12 mouse cellular contexts compared by ENCODE assay signal in genomic region chr5:65457846-65458245, GRCm38 (mm10). TPM values are rescaled to one million over a fixed set of nuclear protein-coding genes. Genes with fewer than 3 reads are reported as not detected.
DNase-seq lines count a peak whose midpoint lies in the region; ATAC-seq and TF ChIP-seq lines count a peak whose summit lies in the region.
"Had no signal": no experiment of that assay in that cellular context is flagged by ENCODE, and none has a peak within 500 bp of the region (broad histone marks: within the 10 kb centered on the region; RNA-seq: fewer than 3 reads in every experiment).

No protein-coding gene starts in this region.

- no peak overlapping the region for H3K9ac ChIP-seq in heart, embryonic 11.5 days (ENCODE audit: low read depth, low read length)
- no peak overlapping the region for H3K9ac ChIP-seq in limb, embryonic 13.5 days
- no peak overlapping the region for H3K9ac ChIP-seq in midbrain, embryonic 14.5 days (replicated peaks; ENCODE audit: low read length)
- H3K9ac ChIP-seq: hindbrain, embryonic 12.5 days had no signal

- no peak overlapping the region for H3K4me2 ChIP-seq in heart, embryonic 11.5 days
- H3K4me2 ChIP-seq in limb, embryonic 13.5 days (replicated peaks): no peak overlapping the region
- no peak overlapping the region for H3K4me2 ChIP-seq in midbrain, embryonic 14.5 days (ENCODE audit: low read length)
- H3K4me2 ChIP-seq: hindbrain, embryonic 12.5 days had no signal

- no peak for TF ChIP-seq CTCF in bone marrow macrophage, adult 2 months (IDR thresholded peaks at IDR 0.05; ENCODE audit: low read depth, low read length)

- H3K9me3 ChIP-seq in heart, embryonic 11.5 days (replicated peaks; ENCODE audit: control insufficient read depth, low read length): no peaks in the 10 kb centered on the region
- H3K9me3 ChIP-seq in limb, embryonic 13.5 days: no peaks in the 10 kb centered on the region
- H3K9me3 ChIP-seq in midbrain, embryonic 14.5 days (ENCODE audit: control insufficient read depth, low read length): no peaks in the 10 kb centered on the region
- H3K9me3 ChIP-seq: hindbrain, embryonic 12.5 days had no signal

- peak; percentile 30 for DNase-seq in adrenal gland, postnatal 14 days
- no peak for DNase-seq in adrenal gland, postnatal 10 days
- no peak for DNase-seq in yolk sac, embryonic 10.5 days (ENCODE audit: low spot score)
- DNase-seq in midbrain, embryonic 14.5 days: no peak
- DNase-seq: cerebellum, adult 8-10 months had no signal

- peaks cover 40% of the 10 kb centered on the region for H3K4me1 ChIP-seq in bone marrow macrophage, adult 2 months (ENCODE audit: control insufficient read depth, insufficient read depth, low read length)
- peaks cover 39% of the 10 kb centered on the region for H3K4me1 ChIP-seq in heart, embryonic 11.5 days (ENCODE audit: control insufficient read depth, insufficient read depth, low read length)
- peaks cover 33% of the 10 kb centered on the region for H3K4me1 ChIP-seq in limb, embryonic 13.5 days
- no peaks in the 10 kb centered on the region for H3K4me1 ChIP-seq in midbrain, embryonic 14.5 days (ENCODE audit: control insufficient read depth, insufficient read depth, low read length)
- H3K4me1 ChIP-seq: hindbrain, embryonic 12.5 days had no signal

- no peaks in the 10 kb centered on the region for H3K27me3 ChIP-seq in heart, embryonic 11.5 days (ENCODE audit: control insufficient read depth, insufficient read depth, low read length)
- no peaks in the 10 kb centered on the region for H3K27me3 ChIP-seq in limb, embryonic 13.5 days
- no peaks in the 10 kb centered on the region for H3K27me3 ChIP-seq in midbrain, embryonic 14.5 days (ENCODE audit: control insufficient read depth, insufficient read depth, low read length)
- H3K27me3 ChIP-seq: hindbrain, embryonic 12.5 days had no signal

- H3K4me3 ChIP-seq in bone marrow macrophage, adult 2 months (ENCODE audit: insufficient read depth, low read length): no peak overlapping the region
- H3K4me3 ChIP-seq in heart, embryonic 11.5 days (ENCODE audit: low read depth, low read length): no peak overlapping the region
- H3K4me3 ChIP-seq in limb, embryonic 13.5 days: no peak overlapping the region
- H3K4me3 ChIP-seq in midbrain, embryonic 14.5 days (replicated peaks; ENCODE audit: low read depth, low read length): no peak overlapping the region
- H3K4me3 ChIP-seq: hindbrain, embryonic 12.5 days had no signal

- 0 out of 2 replicates have a peak, but pooled peaks have one; percentile 41 for ATAC-seq in heart, embryonic 11.5 days (replicated peaks; ENCODE audit: insufficient number of reproducible peaks, low FRiP score, low TSS enrichment)
- no peak for ATAC-seq in limb, embryonic 13.5 days (ENCODE audit: low FRiP score, low read depth)
- ATAC-seq in activated CD4-positive, CD25-positive, alpha-beta regulatory T cell, adult 4 months: no peak
- no peak for ATAC-seq in midbrain, embryonic 14.5 days (ENCODE audit: low FRiP score, low TSS enrichment)

- WGBS in heart, embryonic 11.5 days (ENCODE audit: insufficient replicate concordance): 35% methylated on average over 5 of the region's 5 CpGs
- 48% methylated on average over 5 of the region's 5 CpGs for WGBS in limb, embryonic 13.5 days
- WGBS in midbrain, embryonic 14.5 days: 83% methylated on average over 5 of the region's 5 CpGs

- peak overlapping the region; percentile 52 for H3K27ac ChIP-seq in bone marrow macrophage, adult 2 months (ENCODE audit: insufficient read depth, low read depth, low read length)
- H3K27ac ChIP-seq in heart, embryonic 11.5 days (ENCODE audit: low read depth, low read length): peak overlapping the region; percentile 75
- H3K27ac ChIP-seq in limb, embryonic 13.5 days: peak overlapping the region; percentile 76
- no peak overlapping the region for H3K27ac ChIP-seq in midbrain, embryonic 14.5 days (replicated peaks; ENCODE audit: low read depth, low read length)
- H3K27ac ChIP-seq: hindbrain, embryonic 12.5 days had no signal

- H3K36me3 ChIP-seq in heart, embryonic 11.5 days (ENCODE audit: control insufficient read depth, insufficient read depth, low read length): no peaks in the 10 kb centered on the region
- H3K36me3 ChIP-seq in limb, embryonic 13.5 days: peaks cover 18% of the 10 kb centered on the region
- H3K36me3 ChIP-seq in midbrain, embryonic 14.5 days (ENCODE audit: control insufficient read depth, insufficient read depth, low read length): peaks cover 29% of the 10 kb centered on the region

- TF ChIP-seq POLR2A in bone marrow macrophage, adult 2 months (IDR thresholded peaks at IDR 0.05; ENCODE audit: borderline replicate concordance, low read depth, low read length): no peak

RNA-seq across cellular contexts. Expression of gene Ugdh, which starts 22.1 kb away (rescaled TPM):
- total RNA-seq in adrenal gland, postnatal 14 days (2021): 47.7 and 48.7 TPM in 2 replicates
- total RNA-seq in adrenal gland, postnatal 10 days (2021): 10 to 100 TPM; 46.9 to 47.9 TPM
- polyA plus RNA-seq in bone marrow macrophage, adult 2 months (2012; ENCODE audit: insufficient read depth, insufficient read length, missing spikeins): 42.8 and 52.7 TPM in 2 replicates
- 91.0 and 94.9 TPM in 2 replicates for polyA plus RNA-seq in heart, embryonic 11.5 days (2014; fragmentation: Nextera tagmentation; extraction: Ambion mirVana)
- polyA plus RNA-seq in limb, embryonic 13.5 days (2015; fragmentation: Nextera tagmentation; extraction: Ambion mirVana): 161 and 165 TPM in 2 replicates
- polyA plus RNA-seq in activated CD4-positive, CD25-positive, alpha-beta regulatory T cell, adult 4 months (2017; shearing (Covaris generic)): 10 to 100 TPM; 11.0 to 14.7 TPM
- polyA plus RNA-seq in midbrain, embryonic 14.5 days (2014; fragmentation: Nextera tagmentation; extraction: Ambion mirVana): 37.0 and 46.0 TPM in 2 replicates

RNA-seq across cellular contexts. Expression of gene Gm43552, which starts 34.8 kb away (rescaled TPM):
- total RNA-seq in adrenal gland, postnatal 14 days (2021): not detected in 2 replicates
- not detected for total RNA-seq in adrenal gland, postnatal 10 days (2021)
- not detected in 2 replicates for polyA plus RNA-seq in bone marrow macrophage, adult 2 months (2012; ENCODE audit: insufficient read depth, insufficient read length, missing spikeins)
- polyA plus RNA-seq in heart, embryonic 11.5 days (2014; fragmentation: Nextera tagmentation; extraction: Ambion mirVana): not detected in 2 replicates
- polyA plus RNA-seq in limb, embryonic 13.5 days (2015; fragmentation: Nextera tagmentation; extraction: Ambion mirVana): not detected in 2 replicates
- not detected for polyA plus RNA-seq in activated CD4-positive, CD25-positive, alpha-beta regulatory T cell, adult 4 months (2017; shearing (Covaris generic))
- 3.0 TPM in 1 of 2 replicates, not detected in the other for polyA plus RNA-seq in midbrain, embryonic 14.5 days (2014; fragmentation: Nextera tagmentation; extraction: Ambion mirVana)
- total RNA-seq: neutrophil, adult 5-6 weeks had no signal
- polyA plus RNA-seq: forebrain, embryonic 11.5 days; hindbrain, embryonic 12.5 days had no signal
